Mouse (Mus musculus): ENCODE results near the gene Car15. TPM values are rescaled to one million over a fixed set of nuclear protein-coding genes. Genes with fewer than 3 reads are reported as not detected.

Gene Car15
- polyA plus RNA-seq, 1 experiment from 2014 or later: 0.59 TPM

GRCm38 (mm10) chr16:17833321-17833680 lies 4.9 kb downstream of the Car15 start:
- DNase-seq (no peak), ATAC-seq (ENCODE audit: low read depth) (no peak)
- Histone ChIP-seq H3K4me1 (replicated peaks) (peaks cover 13% of the 10 kb centered on the region), H3K27me3 (peaks cover 99% of the 10 kb centered on the region), H3K4me2 (peak overlapping the region; percentile 68), H3K36me3 (no peaks in the 10 kb centered on the region), H3K9me3 (replicated peaks) (no peaks in the 10 kb centered on the region), H3K27ac (no peak overlapping the region), H3K4me3 (replicated peaks) (peak overlapping the region; percentile 54), H3K9ac (no peak overlapping the region)
- 1% methylated on average over 37 of the region's 37 CpGs for WGBS (ENCODE audit: insufficient replicate concordance)

GRCm38 (mm10) chr16:17832821-17833220 lies 5.3 kb downstream of the Car15 start, which contains the start of gene B830017H08Rik:
Gene B830017H08Rik (plus strand): TSS chr16:17833121.
- H3K9me3 ChIP-seq (replicated peaks): no peaks in the 10 kb centered on the region
- DNase-seq: no peak
- no peak within 1 kb of the TSS for H3K9ac ChIP-seq
- no peak within 1 kb of the TSS for H3K27ac ChIP-seq
- WGBS (ENCODE audit: insufficient replicate concordance): 21% methylated on average over 7 of the region's 7 CpGs
- peaks cover 13% of the 10 kb centered on the region for H3K4me1 ChIP-seq (replicated peaks)
- peak within 1 kb of the TSS; percentile 54 for H3K4me3 ChIP-seq (replicated peaks)
- peaks cover 99% of the 10 kb centered on the region for H3K27me3 ChIP-seq
- no peaks in the 10 kb centered on the region for H3K36me3 ChIP-seq
- H3K4me2 ChIP-seq: peak within 1 kb of the TSS; percentile 68
- no peak for ATAC-seq (ENCODE audit: low read depth)

- Histone ChIP-seq H3K9me3 (replicated peaks) (no peaks in the 10 kb centered on the region), H3K9ac (no peak overlapping the region), H3K27me3 (peaks cover 99% of the 10 kb centered on the region), H3K4me3 (replicated peaks) (no peak overlapping the region), H3K27ac (no peak overlapping the region), H3K4me1 (replicated peaks) (peaks cover 13% of the 10 kb centered on the region), H3K4me2 (no peak overlapping the region), H3K36me3 (no peaks in the 10 kb centered on the region)
- no peak for ATAC-seq (ENCODE audit: low read depth)
- no peak for DNase-seq
- 12% methylated on average over 11 of the region's 11 CpGs for WGBS (ENCODE audit: insufficient replicate concordance)
These were observed 6.4 kb downstream of the Car15 start for GRCm38 (mm10) chr16:17831781-17832180.

- no peak for ATAC-seq (ENCODE audit: low read depth)
- peaks cover 94% of the 10 kb centered on the region for H3K27me3 ChIP-seq
- DNase-seq: no peak
- no peaks in the 10 kb centered on the region for H3K9me3 ChIP-seq (replicated peaks)
- no peak overlapping the region for H3K27ac ChIP-seq
- no peaks in the 10 kb centered on the region for H3K36me3 ChIP-seq
- 61% methylated on average over 10 of the region's 10 CpGs for WGBS (ENCODE audit: insufficient replicate concordance)
- peaks cover 13% of the 10 kb centered on the region for H3K4me1 ChIP-seq (replicated peaks)
- H3K4me3 ChIP-seq (replicated peaks): no peak overlapping the region
- no peak overlapping the region for H3K4me2 ChIP-seq
- no peak overlapping the region for H3K9ac ChIP-seq
These were observed 7.6 kb downstream of the Car15 start for GRCm38 (mm10) chr16:17830385-17831178.

GRCm38 (mm10) chr16:17828867-17829266 lies 9.3 kb downstream of the Car15 start:
- DNase-seq: no peak
- H3K4me1 ChIP-seq (replicated peaks): peaks cover 8% of the 10 kb centered on the region
- 66% methylated on average over 3 of the region's 3 CpGs for WGBS (ENCODE audit: insufficient replicate concordance)

GRCm38 (mm10) chr16:17828229-17828628 lies 9.9 kb downstream of the Car15 start:
- H3K4me2 ChIP-seq: no peak overlapping the region
- WGBS (ENCODE audit: insufficient replicate concordance): 21% methylated on average over 2 of the region's 2 CpGs
- no peak overlapping the region for H3K9ac ChIP-seq
- H3K4me3 ChIP-seq (replicated peaks): no peak overlapping the region
- H3K27me3 ChIP-seq: peaks cover 85% of the 10 kb centered on the region
- no peaks in the 10 kb centered on the region for H3K9me3 ChIP-seq (replicated peaks)
- H3K27ac ChIP-seq: no peak overlapping the region
- DNase-seq: no peak
- no peaks in the 10 kb centered on the region for H3K36me3 ChIP-seq
- peaks cover 1% of the 10 kb centered on the region for H3K4me1 ChIP-seq (replicated peaks)
- no peak for ATAC-seq (ENCODE audit: low read depth)

More at GRCm38 (mm10) chr16:17828867-17829266, 9.3 kb downstream of the Car15 start:
- H3K9me3 ChIP-seq (replicated peaks): no peaks in the 10 kb centered on the region
- peaks cover 85% of the 10 kb centered on the region for H3K27me3 ChIP-seq
- H3K27ac ChIP-seq: no peak overlapping the region
- no peak overlapping the region for H3K4me3 ChIP-seq (replicated peaks)
- H3K36me3 ChIP-seq: no peaks in the 10 kb centered on the region
- ATAC-seq (ENCODE audit: low read depth): no peak
- no peak overlapping the region for H3K4me2 ChIP-seq
- H3K9ac ChIP-seq: no peak overlapping the region

GRCm38 (mm10) chr16:17826500-17826899 lies 11.7 kb downstream of the Car15 start:
- Histone ChIP-seq H3K4me3 (replicated peaks) (no peak overlapping the region), H3K9me3 (replicated peaks) (no peaks in the 10 kb centered on the region), H3K27me3 (peaks cover 81% of the 10 kb centered on the region), H3K36me3 (no peaks in the 10 kb centered on the region), H3K27ac (no peak overlapping the region), H3K4me1 (replicated peaks) (no peaks in the 10 kb centered on the region), H3K4me2 (no peak overlapping the region), H3K9ac (no peak overlapping the region)
- DNase-seq: no peak
- no peak for ATAC-seq (ENCODE audit: low read depth)
- WGBS (ENCODE audit: insufficient replicate concordance): 50% methylated on average over 2 of the region's 2 CpGs

- Histone ChIP-seq H3K27me3 (peaks cover 76% of the 10 kb centered on the region), H3K4me3 (replicated peaks) (no peak overlapping the region), H3K4me2 (no peak overlapping the region), H3K27ac (no peak overlapping the region), H3K4me1 (replicated peaks) (peaks cover 15% of the 10 kb centered on the region), H3K36me3 (no peaks in the 10 kb centered on the region), H3K9me3 (replicated peaks) (no peaks in the 10 kb centered on the region), H3K9ac (no peak overlapping the region)
- no peak for DNase-seq
- no peak for ATAC-seq (ENCODE audit: low read depth)
- 73% methylated on average over 8 of the region's 8 CpGs for WGBS (ENCODE audit: insufficient replicate concordance)
These were observed 21.6 kb downstream of the Car15 start for GRCm38 (mm10) chr16:17816528-17816927.

GRCm38 (mm10) chr16:17815411-17816402 lies 22.5 kb downstream of the Car15 start:
- H3K27me3 ChIP-seq: peaks cover 76% of the 10 kb centered on the region
- ATAC-seq (ENCODE audit: low read depth): peak; percentile 83
- no peaks in the 10 kb centered on the region for H3K36me3 ChIP-seq
- H3K4me2 ChIP-seq: peak overlapping the region; percentile 75
- H3K4me3 ChIP-seq (replicated peaks): peak overlapping the region; percentile 52
- no peak overlapping the region for H3K27ac ChIP-seq
- 3% methylated on average over 63 of the region's 63 CpGs for WGBS (ENCODE audit: insufficient replicate concordance)
- peak overlapping the region; percentile 64 for H3K9ac ChIP-seq
- H3K4me1 ChIP-seq (replicated peaks): peaks cover 15% of the 10 kb centered on the region
- H3K9me3 ChIP-seq (replicated peaks): no peaks in the 10 kb centered on the region
- peak; percentile 58 for DNase-seq

GRCm38 (mm10) chr16:17813173-17813572 lies 25.0 kb downstream of the Car15 start:
- DNase-seq: no peak
- no peak overlapping the region for H3K4me2 ChIP-seq
- H3K36me3 ChIP-seq: no peaks in the 10 kb centered on the region
- H3K9me3 ChIP-seq (replicated peaks): no peaks in the 10 kb centered on the region
- H3K4me1 ChIP-seq (replicated peaks): peaks cover 15% of the 10 kb centered on the region
- no peak overlapping the region for H3K27ac ChIP-seq
- H3K9ac ChIP-seq: no peak overlapping the region
- ATAC-seq (ENCODE audit: low read depth): no peak
- H3K27me3 ChIP-seq: peaks cover 91% of the 10 kb centered on the region
- no peak overlapping the region for H3K4me3 ChIP-seq (replicated peaks)
- WGBS (ENCODE audit: insufficient replicate concordance): 53% methylated on average over 4 of the region's 4 CpGs

- no peak overlapping the region for H3K27ac ChIP-seq
- H3K9me3 ChIP-seq (replicated peaks): no peaks in the 10 kb centered on the region
- no peak overlapping the region for H3K4me3 ChIP-seq (replicated peaks)
- no peak for ATAC-seq (ENCODE audit: low read depth)
- H3K27me3 ChIP-seq: peaks cover 96% of the 10 kb centered on the region
- DNase-seq: no peak
- H3K9ac ChIP-seq: no peak overlapping the region
- H3K36me3 ChIP-seq: no peaks in the 10 kb centered on the region
- WGBS (ENCODE audit: insufficient replicate concordance): 2% methylated on average over 5 of the region's 5 CpGs
- H3K4me2 ChIP-seq: no peak overlapping the region
- peaks cover 24% of the 10 kb centered on the region for H3K4me1 ChIP-seq (replicated peaks)
These were observed 26.0 kb downstream of the Car15 start for GRCm38 (mm10) chr16:17812120-17812519.
